Mouse (Mus musculus): ENCODE measurements at regions not wholly inside any gene's neighbourhood (a gene's known extent, or its start where the extent isn't known, plus 50 kb on each side); places are given as distances from the start of the nearest gene placed in this dataset.

DNA sequence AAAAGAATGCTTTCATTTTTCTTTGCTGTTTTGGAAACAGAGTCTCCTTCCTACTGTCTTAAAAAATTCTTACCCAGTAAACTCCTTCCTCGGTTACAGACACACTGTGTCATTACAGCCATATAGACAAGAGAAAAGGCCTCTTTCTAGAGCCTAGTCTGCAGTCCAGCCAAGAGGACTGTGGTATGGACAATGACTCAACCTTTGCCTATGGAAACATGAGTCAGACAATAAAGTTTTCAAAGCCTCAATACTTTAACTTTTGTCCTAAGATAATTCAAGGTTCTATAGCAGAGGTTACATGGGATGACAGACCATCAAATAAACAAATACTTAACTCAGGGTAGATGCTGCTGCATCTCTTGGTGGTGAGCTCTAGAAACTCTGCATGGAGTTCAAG lies 339.4 kb upstream of the Sox9 start:
- Histone ChIP-seq H3K4me1 (no peaks in the 10 kb centered on the region), H3K9me3 (replicated peaks) (no peaks in the 10 kb centered on the region), H3K9ac (replicated peaks) (no peak overlapping the region), H3K36me3 (no peaks in the 10 kb centered on the region), H3K4me3 (replicated peaks) (no peak overlapping the region), H3K27me3 (replicated peaks) (no peaks in the 10 kb centered on the region), H3K27ac (replicated peaks) (no peak overlapping the region), H3K4me2 (no peak overlapping the region)
- WGBS: 85% methylated on average over 1 of the region's 1 CpGs
- no peak for ATAC-seq (ENCODE audit: low FRiP score)

DNA sequence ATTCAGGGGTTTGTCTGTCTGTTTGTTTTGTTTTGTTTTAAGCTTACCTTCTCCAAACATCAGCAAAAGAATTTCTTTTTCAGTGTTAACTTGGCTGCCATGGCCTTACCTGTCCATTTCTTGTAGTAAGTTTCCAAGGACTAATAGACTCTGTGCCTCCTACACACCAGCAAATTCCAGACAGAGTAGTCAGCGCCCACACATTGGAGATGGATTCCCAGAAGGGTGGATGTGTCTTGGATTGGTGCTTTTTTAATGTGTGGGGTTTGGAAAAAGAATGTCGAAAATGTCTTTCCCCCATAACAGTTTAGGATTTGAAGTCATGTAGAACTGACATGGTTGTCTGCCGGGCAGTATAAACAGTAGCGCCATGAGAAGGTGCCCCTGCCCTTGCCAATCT lies 338.1 kb upstream of the Sox9 start:
- Histone ChIP-seq H3K9ac (replicated peaks) (no peak overlapping the region), H3K4me1 (no peaks in the 10 kb centered on the region)
- ATAC-seq (ENCODE audit: low FRiP score): no peak

GRCm38 (mm10) chr11:112449632-112450031 lies 332.4 kb upstream of the Sox9 start:
- Histone ChIP-seq H3K36me3 (no peaks in the 10 kb centered on the region), H3K4me1 (no peaks in the 10 kb centered on the region), H3K4me3 (replicated peaks) (no peak overlapping the region), H3K9me3 (replicated peaks) (no peaks in the 10 kb centered on the region), H3K9ac (replicated peaks) (no peak overlapping the region), H3K27me3 (replicated peaks) (no peaks in the 10 kb centered on the region), H3K27ac (replicated peaks) (no peak overlapping the region), H3K4me2 (no peak overlapping the region)
- WGBS: 11% methylated on average over 5 of the region's 5 CpGs
- ATAC-seq (ENCODE audit: low FRiP score): no peak

More for the DNA sequence above, 338.1 kb upstream of the Sox9 start:
- no peaks in the 10 kb centered on the region for H3K36me3 ChIP-seq
- no peak overlapping the region for H3K4me2 ChIP-seq
- WGBS: 93% methylated on average over 4 of the region's 4 CpGs
- no peaks in the 10 kb centered on the region for H3K9me3 ChIP-seq (replicated peaks)
- H3K27ac ChIP-seq (replicated peaks): no peak overlapping the region
- no peaks in the 10 kb centered on the region for H3K27me3 ChIP-seq (replicated peaks)
- no peak overlapping the region for H3K4me3 ChIP-seq (replicated peaks)

GRCm38 (mm10) chr11:112450227-112450626 lies 331.8 kb upstream of the Sox9 start:
- WGBS: 59% methylated on average over 6 of the region's 6 CpGs

GRCm38 (mm10) chr11:112458075-112458474 lies 323.9 kb upstream of the Sox9 start:
- no peak for ATAC-seq (ENCODE audit: low FRiP score)
- Histone ChIP-seq H3K27me3 (replicated peaks) (no peaks in the 10 kb centered on the region), H3K9ac (replicated peaks) (no peak overlapping the region), H3K27ac (replicated peaks) (no peak overlapping the region), H3K4me2 (no peak overlapping the region), H3K36me3 (no peaks in the 10 kb centered on the region), H3K4me3 (replicated peaks) (no peak overlapping the region), H3K9me3 (replicated peaks) (no peaks in the 10 kb centered on the region), H3K4me1 (no peaks in the 10 kb centered on the region)
- 89% methylated on average over 2 of the region's 2 CpGs for WGBS

More at GRCm38 (mm10) chr11:112450227-112450626, 331.8 kb upstream of the Sox9 start:
- H3K9me3 ChIP-seq (replicated peaks): no peaks in the 10 kb centered on the region
- no peaks in the 10 kb centered on the region for H3K4me1 ChIP-seq
- no peak for ATAC-seq (ENCODE audit: low FRiP score)
- H3K27me3 ChIP-seq (replicated peaks): no peaks in the 10 kb centered on the region
- H3K4me2 ChIP-seq: no peak overlapping the region
- H3K27ac ChIP-seq (replicated peaks): no peak overlapping the region
- H3K36me3 ChIP-seq: no peaks in the 10 kb centered on the region
- H3K4me3 ChIP-seq (replicated peaks): no peak overlapping the region
- H3K9ac ChIP-seq (replicated peaks): no peak overlapping the region

DNA sequence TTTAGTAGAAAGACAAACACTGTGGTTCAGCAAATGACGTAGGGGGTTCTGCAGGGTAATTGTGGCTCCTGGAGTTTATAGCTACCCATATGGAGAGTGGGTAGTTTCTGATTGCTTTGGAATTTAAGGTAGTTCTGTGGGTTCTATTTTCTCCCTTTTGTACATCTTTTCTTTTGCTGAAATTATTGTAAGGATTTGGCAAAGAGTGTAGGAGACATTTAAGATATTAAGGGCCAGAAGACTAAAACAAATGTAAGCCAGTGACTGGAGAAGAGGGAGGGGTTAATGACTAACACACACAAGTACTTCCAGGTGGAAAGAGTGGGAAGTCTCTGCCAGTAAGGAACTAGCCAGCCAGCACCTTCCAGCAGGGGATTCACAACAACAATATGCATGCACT lies 318.9 kb upstream of the Sox9 start:
- H3K4me3 ChIP-seq (replicated peaks): no peak overlapping the region
- H3K4me1 ChIP-seq: no peaks in the 10 kb centered on the region
- H3K27me3 ChIP-seq (replicated peaks): no peaks in the 10 kb centered on the region
- H3K27ac ChIP-seq (replicated peaks): no peak overlapping the region
- WGBS: 69% methylated on average over 1 of the region's 1 CpGs
- H3K9ac ChIP-seq (replicated peaks): no peak overlapping the region
- no peak for ATAC-seq (ENCODE audit: low FRiP score)
- H3K9me3 ChIP-seq (replicated peaks): no peaks in the 10 kb centered on the region
- H3K36me3 ChIP-seq: no peaks in the 10 kb centered on the region
- no peak overlapping the region for H3K4me2 ChIP-seq

GRCm38 (mm10) chr11:112464386-112464785 lies 317.6 kb upstream of the Sox9 start:
- no peak overlapping the region for H3K4me2 ChIP-seq
- no peaks in the 10 kb centered on the region for H3K9me3 ChIP-seq (replicated peaks)
- H3K36me3 ChIP-seq: no peaks in the 10 kb centered on the region
- no peak overlapping the region for H3K27ac ChIP-seq (replicated peaks)
- WGBS: 80% methylated on average over 4 of the region's 4 CpGs
- no peak overlapping the region for H3K9ac ChIP-seq (replicated peaks)
- ATAC-seq (ENCODE audit: low FRiP score): no peak
- no peaks in the 10 kb centered on the region for H3K4me1 ChIP-seq
- no peaks in the 10 kb centered on the region for H3K27me3 ChIP-seq (replicated peaks)
- H3K4me3 ChIP-seq (replicated peaks): no peak overlapping the region

- no peaks in the 10 kb centered on the region for H3K9me3 ChIP-seq (replicated peaks)
- H3K4me1 ChIP-seq: no peaks in the 10 kb centered on the region
- no peak overlapping the region for H3K4me3 ChIP-seq (replicated peaks)
- no peaks in the 10 kb centered on the region for H3K36me3 ChIP-seq
- no peak overlapping the region for H3K4me2 ChIP-seq
- H3K9ac ChIP-seq (replicated peaks): no peak overlapping the region
- no peak for ATAC-seq (ENCODE audit: low FRiP score)
- 77% methylated on average over 3 of the region's 3 CpGs for WGBS
- H3K27ac ChIP-seq (replicated peaks): no peak overlapping the region
- H3K27me3 ChIP-seq (replicated peaks): no peaks in the 10 kb centered on the region
Measured at GRCm38 (mm10) chr11:112470336-112470735, 311.7 kb upstream of the Sox9 start.

- 86% methylated on average over 7 of the region's 7 CpGs for WGBS
- H3K9ac ChIP-seq (replicated peaks): no peak overlapping the region
- no peaks in the 10 kb centered on the region for H3K27me3 ChIP-seq (replicated peaks)
- H3K27ac ChIP-seq (replicated peaks): no peak overlapping the region
- H3K9me3 ChIP-seq (replicated peaks): no peaks in the 10 kb centered on the region
- H3K4me1 ChIP-seq: no peaks in the 10 kb centered on the region
- H3K36me3 ChIP-seq: no peaks in the 10 kb centered on the region
- H3K4me2 ChIP-seq: no peak overlapping the region
- ATAC-seq (ENCODE audit: low FRiP score): no peak
- no peak overlapping the region for H3K4me3 ChIP-seq (replicated peaks)
Measured at GRCm38 (mm10) chr11:112473237-112473636, 308.8 kb upstream of the Sox9 start.

- Histone ChIP-seq H3K9me3 (replicated peaks) (no peaks in the 10 kb centered on the region), H3K9ac (replicated peaks) (no peak overlapping the region), H3K27me3 (replicated peaks) (no peaks in the 10 kb centered on the region), H3K36me3 (no peaks in the 10 kb centered on the region), H3K27ac (replicated peaks) (no peak overlapping the region), H3K4me3 (replicated peaks) (no peak overlapping the region), H3K4me2 (no peak overlapping the region), H3K4me1 (no peaks in the 10 kb centered on the region)
- ATAC-seq (ENCODE audit: low FRiP score): no peak
- 68% methylated on average over 6 of the region's 6 CpGs for WGBS
Measured at GRCm38 (mm10) chr11:112473681-112474080, 308.3 kb upstream of the Sox9 start.

DNA sequence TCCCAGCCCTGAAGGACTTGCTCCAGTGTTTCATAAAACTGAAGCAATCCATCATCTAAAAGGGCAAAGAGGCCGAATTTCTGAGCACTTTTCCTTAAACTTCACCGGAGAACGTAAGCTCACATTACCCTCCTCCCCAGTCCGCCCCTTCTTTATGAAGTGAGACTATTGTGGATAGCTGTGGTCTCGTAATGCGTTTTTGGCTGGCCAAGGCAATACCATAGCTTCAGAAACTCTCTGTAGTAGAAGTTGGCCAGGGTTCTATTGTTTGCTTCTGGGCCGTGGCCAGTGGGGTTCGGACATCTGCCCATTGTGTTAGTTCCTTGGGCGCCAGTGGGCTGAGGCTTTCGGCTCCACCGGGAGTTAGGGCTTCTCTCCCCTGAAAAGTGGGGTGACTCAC lies 301.7 kb upstream of the Sox9 start:
- H3K36me3 ChIP-seq: no peaks in the 10 kb centered on the region
- WGBS: 68% methylated on average over 11 of the region's 11 CpGs
- no peak for ATAC-seq (ENCODE audit: low FRiP score)

GRCm38 (mm10) chr11:112501781-112502180 lies 280.2 kb upstream of the Sox9 start:
- H3K9me3 ChIP-seq (replicated peaks): no peaks in the 10 kb centered on the region
- WGBS: 6% methylated on average over 5 of the region's 5 CpGs
- no peaks in the 10 kb centered on the region for H3K36me3 ChIP-seq
- H3K9ac ChIP-seq (replicated peaks): no peak overlapping the region
- peak; percentile 86 for ATAC-seq (ENCODE audit: low FRiP score)
- peaks cover 9% of the 10 kb centered on the region for H3K4me1 ChIP-seq
- peak overlapping the region; percentile 25; the same call in 1 of the 2 replicates for H3K4me2 ChIP-seq
- H3K27me3 ChIP-seq (replicated peaks): no peaks in the 10 kb centered on the region
- H3K4me3 ChIP-seq (replicated peaks): no peak overlapping the region
- H3K27ac ChIP-seq (replicated peaks): peak overlapping the region; percentile 23; the same call in 1 of the 2 replicates

More for the DNA sequence above, 301.7 kb upstream of the Sox9 start:
- Histone ChIP-seq H3K27me3 (replicated peaks) (no peaks in the 10 kb centered on the region), H3K9ac (replicated peaks) (no peak overlapping the region), H3K27ac (replicated peaks) (no peak overlapping the region), H3K9me3 (replicated peaks) (no peaks in the 10 kb centered on the region), H3K4me2 (peak overlapping the region; percentile 29; the same call in 1 of the 2 replicates), H3K4me3 (replicated peaks) (no peak overlapping the region), H3K4me1 (no peaks in the 10 kb centered on the region)

DNA sequence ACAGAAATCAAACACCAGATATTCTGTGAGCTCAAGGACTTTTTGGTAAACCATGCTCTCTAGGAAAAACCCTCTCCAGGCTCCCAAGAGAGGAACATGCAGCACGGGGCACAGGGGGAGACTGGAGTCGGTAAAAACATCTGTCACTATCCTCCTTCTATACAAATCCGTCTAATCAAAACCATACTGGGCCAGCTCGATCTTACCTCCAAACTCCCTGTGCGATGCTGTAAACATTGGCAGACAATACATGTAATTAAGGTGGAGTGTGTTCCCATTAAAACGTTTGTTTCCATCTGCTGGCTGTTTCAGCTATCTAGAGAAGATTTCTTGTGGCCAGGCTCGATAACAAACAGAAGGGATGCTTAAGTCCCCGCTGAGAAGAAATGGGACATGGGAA lies 262.9 kb upstream of the Sox9 start:
- no peak for ATAC-seq (ENCODE audit: low FRiP score)
- Histone ChIP-seq H3K27ac (replicated peaks) (no peak overlapping the region), H3K36me3 (no peaks in the 10 kb centered on the region), H3K4me2 (no peak overlapping the region), H3K9me3 (replicated peaks) (no peaks in the 10 kb centered on the region), H3K4me3 (replicated peaks) (no peak overlapping the region), H3K4me1 (no peaks in the 10 kb centered on the region), H3K9ac (replicated peaks) (no peak overlapping the region), H3K27me3 (replicated peaks) (no peaks in the 10 kb centered on the region)
- WGBS: 64% methylated on average over 8 of the region's 8 CpGs

Measured in neural tube, embryonic 15.5 days (tissue).